Mouse (Mus musculus): ENCODE results near the gene Sema4b. TPM values are rescaled to one million over a fixed set of nuclear protein-coding genes. Genes with fewer than 3 reads are reported as not detected.

The Sema4b gene
- polyA plus RNA-seq, 1 experiment from 2014 or later, result 11.6 TPM

- H3K9ac ChIP-seq (replicated peaks; ENCODE audit: low read depth), result no peak overlapping the region
- no peaks in the 10 kb centered on the region for H3K27me3 ChIP-seq (replicated peaks; ENCODE audit: insufficient read depth, low read length)
- DNase-seq (ENCODE audit: low spot score) (peak; percentile 35), ATAC-seq (no peak)
- TF ChIP-seq EP300 (IDR thresholded peaks at IDR 0.05) (no peak), CTCF (IDR thresholded peaks at IDR 0.05) (no peak)
- H3K27ac ChIP-seq (ENCODE audit: low read length), result no peak overlapping the region
- no peaks in the 10 kb centered on the region for H3K9me3 ChIP-seq (ENCODE audit: low read length)
- H3K4me1 ChIP-seq (ENCODE audit: insufficient read depth, low read depth, low read length), result peaks cover 19% of the 10 kb centered on the region; the same call in 1 of the 2 replicates
- H3K36me3 ChIP-seq (ENCODE audit: insufficient read depth, low read length), result no peaks in the 10 kb centered on the region
- H3K4me3 ChIP-seq (ENCODE audit: low read depth, low read length), result no peak overlapping the region
- WGBS, result 66% methylated on average over 13 of the region's 13 CpGs
- H3K4me2 ChIP-seq (replicated peaks; ENCODE audit: low read depth, low read length), result no peak overlapping the region
These were observed 7.5 kb downstream of the Sema4b start for GRCm38 (mm10) chr7:80193941-80194739.

GRCm38 (mm10) chr7:80195146-80195545, 8.5 kb downstream of the Sema4b start:
- no peaks in the 10 kb centered on the region for H3K27me3 ChIP-seq (replicated peaks; ENCODE audit: insufficient read depth, low read length)
- no peak overlapping the region for H3K4me2 ChIP-seq (replicated peaks; ENCODE audit: low read depth, low read length)
- 95% methylated on average over 5 of the region's 5 CpGs for WGBS
- TF ChIP-seq EP300 (IDR thresholded peaks at IDR 0.05), result no peak
- TF ChIP-seq CTCF (IDR thresholded peaks at IDR 0.05), result no peak
- H3K36me3 ChIP-seq (ENCODE audit: insufficient read depth, low read length), result no peaks in the 10 kb centered on the region
- no peak overlapping the region for H3K4me3 ChIP-seq (ENCODE audit: low read depth, low read length)
- no peaks in the 10 kb centered on the region for H3K9me3 ChIP-seq (ENCODE audit: low read length)
- no peak overlapping the region for H3K27ac ChIP-seq (ENCODE audit: low read length)
- DNase-seq (ENCODE audit: low spot score) (no peak), ATAC-seq (no peak)
- no peak overlapping the region for H3K9ac ChIP-seq (replicated peaks; ENCODE audit: low read depth)
- H3K4me1 ChIP-seq (ENCODE audit: insufficient read depth, low read depth, low read length), result peaks cover 25% of the 10 kb centered on the region; the same call in 1 of the 2 replicates

DNA sequence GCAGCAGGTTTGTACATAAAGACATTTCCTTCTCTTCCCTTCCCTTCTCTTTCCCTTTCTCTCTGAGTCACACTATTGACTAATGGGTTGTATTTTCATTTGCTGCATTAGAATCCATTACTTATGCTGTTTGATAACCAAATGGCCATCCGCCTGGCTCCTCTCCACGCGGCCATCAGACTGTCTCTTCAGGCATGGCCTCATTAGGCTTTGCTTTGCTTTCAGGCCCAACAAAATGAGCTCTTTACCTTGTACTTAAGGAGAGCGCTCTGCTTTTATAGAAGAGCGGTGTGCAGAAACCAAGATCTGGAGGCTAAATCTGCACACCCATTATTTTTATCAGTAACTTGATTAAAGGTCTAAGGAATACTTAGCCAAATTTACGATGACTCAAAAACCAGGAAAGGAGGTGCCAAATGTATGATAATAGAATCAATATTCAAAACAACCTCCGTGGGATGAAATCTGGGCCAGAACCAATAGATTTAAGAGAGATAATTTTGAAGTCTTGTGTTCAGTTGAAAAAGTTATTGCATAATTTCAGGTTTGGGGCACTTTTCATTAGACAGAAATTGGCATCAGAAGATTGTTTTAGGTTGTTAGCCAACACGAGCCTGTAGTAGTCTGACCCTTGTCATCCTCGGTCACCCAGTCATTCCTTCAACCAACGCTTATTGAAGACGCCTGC, 9.1 kb downstream of the Sema4b start:
- TF ChIP-seq EP300 (IDR thresholded peaks at IDR 0.05) (no peak), CTCF (IDR thresholded peaks at IDR 0.05) (no peak)
- H3K27ac ChIP-seq (ENCODE audit: low read length), result no peak overlapping the region

DNA sequence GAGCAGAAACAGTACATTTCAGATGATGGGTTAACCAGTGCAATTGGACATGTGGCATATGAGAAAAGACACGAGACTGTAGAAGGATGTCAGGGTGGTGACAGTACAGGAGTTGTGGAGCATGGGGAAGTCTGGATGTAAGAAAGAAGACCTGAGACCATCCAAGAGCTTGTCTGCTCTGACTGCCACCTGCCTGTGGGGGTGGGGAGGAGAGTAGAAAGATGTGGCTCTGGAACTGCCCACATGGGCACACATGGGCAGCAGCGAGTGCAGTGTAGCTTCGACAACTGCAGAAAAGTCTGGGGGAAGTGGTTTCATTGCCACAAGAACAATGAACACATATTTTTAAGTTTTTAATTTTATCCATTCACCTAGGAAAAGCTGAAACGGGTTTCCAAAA, 10.7 kb downstream of the Sema4b start:
- Histone ChIP-seq H3K4me3 (ENCODE audit: low read depth, low read length) (no peak overlapping the region), H3K9ac (replicated peaks; ENCODE audit: low read depth) (no peak overlapping the region), H3K27ac (ENCODE audit: low read length) (peak overlapping the region; percentile 75), H3K4me1 (ENCODE audit: insufficient read depth, low read depth, low read length) (peaks cover 15% of the 10 kb centered on the region; the same call in 1 of the 2 replicates), H3K9me3 (ENCODE audit: low read length) (no peaks in the 10 kb centered on the region), H3K36me3 (ENCODE audit: insufficient read depth, low read length) (no peaks in the 10 kb centered on the region), H3K27me3 (replicated peaks; ENCODE audit: insufficient read depth, low read length) (no peaks in the 10 kb centered on the region), H3K4me2 (replicated peaks; ENCODE audit: low read depth, low read length) (peak overlapping the region; percentile 87; the same call in 1 of the 2 replicates)
- ATAC-seq (no peak), DNase-seq (ENCODE audit: low spot score) (no peak)
- 33% methylated on average over 4 of the region's 4 CpGs for WGBS
- TF ChIP-seq CTCF (IDR thresholded peaks at IDR 0.05) (no peak), EP300 (IDR thresholded peaks at IDR 0.05) (no peak)

More for the DNA sequence above, 9.1 kb downstream of the Sema4b start:
- H3K9me3 ChIP-seq (ENCODE audit: low read length), result no peaks in the 10 kb centered on the region
- H3K4me2 ChIP-seq (replicated peaks; ENCODE audit: low read depth, low read length), result no peak overlapping the region
- peaks cover 23% of the 10 kb centered on the region; the same call in 1 of the 2 replicates for H3K4me1 ChIP-seq (ENCODE audit: insufficient read depth, low read depth, low read length)
- H3K9ac ChIP-seq (replicated peaks; ENCODE audit: low read depth), result no peak overlapping the region
- no peaks in the 10 kb centered on the region for H3K36me3 ChIP-seq (ENCODE audit: insufficient read depth, low read length)
- no peak for ATAC-seq
- DNase-seq (ENCODE audit: low spot score), result no peak
- 83% methylated on average over 10 of the region's 11 CpGs for WGBS
- no peaks in the 10 kb centered on the region for H3K27me3 ChIP-seq (replicated peaks; ENCODE audit: insufficient read depth, low read length)
- no peak overlapping the region for H3K4me3 ChIP-seq (ENCODE audit: low read depth, low read length)

GRCm38 (mm10) chr7:80197941-80198778, 11.5 kb downstream of the Sema4b start:
- no peaks in the 10 kb centered on the region for H3K9me3 ChIP-seq (ENCODE audit: low read length)
- peak; percentile 92 for DNase-seq (ENCODE audit: low spot score)
- no peaks in the 10 kb centered on the region for H3K36me3 ChIP-seq (ENCODE audit: insufficient read depth, low read length)
- WGBS, result under 1% methylated on average over 65 of the region's 74 CpGs
- H3K27ac ChIP-seq (ENCODE audit: low read length), result peak overlapping the region; percentile 75
- H3K4me1 ChIP-seq (ENCODE audit: insufficient read depth, low read depth, low read length), result peaks cover 15% of the 10 kb centered on the region; the same call in 1 of the 2 replicates
- ATAC-seq, result peak; percentile 90
- peak overlapping the region; percentile 74 for H3K4me3 ChIP-seq (ENCODE audit: low read depth, low read length)
- H3K27me3 ChIP-seq (replicated peaks; ENCODE audit: insufficient read depth, low read length), result no peaks in the 10 kb centered on the region
- peak overlapping the region; percentile 87 for H3K4me2 ChIP-seq (replicated peaks; ENCODE audit: low read depth, low read length)
- peak overlapping the region; percentile 46 for H3K9ac ChIP-seq (replicated peaks; ENCODE audit: low read depth)
- TF ChIP-seq EP300 (IDR thresholded peaks at IDR 0.05) (no peak), CTCF (IDR thresholded peaks at IDR 0.05) (no peak)
